Mouse (Mus musculus) thymus, adult 2 months (tissue): ENCODE measurements at regions not wholly inside any gene's neighbourhood (a gene's known extent, or its start where the extent isn't known, plus 50 kb on each side); places are given as distances from the start of the nearest gene placed in this dataset.
A peak's percentile ranks its signal among the peaks of the same experiment; 100 is the strongest.

Source experiments
- CTCF ChIP-seq: fragments of 200-500 bp; IDR thresholded peaks from 2 replicates; pipeline ENCODE4 v1.5.1; 2012; ENCODE audit warnings: mild to moderate bottlenecking, control low read depth, low read length, moderate library complexity, borderline replicate concordance; ENCODE audit not compliant: control insufficient read depth, poor library complexity, insufficient read depth; ENCODE audit errors: extremely low read depth
- POLR2A ChIP-seq: fragments of 200-500 bp; IDR thresholded peaks from 2 replicates; pipeline ENCODE4 v1.6.1; 2012; ENCODE audit warnings: mild to moderate bottlenecking, low read length, control low read depth, moderate library complexity; ENCODE audit not compliant: control insufficient read depth, poor library complexity, insufficient read depth; ENCODE audit errors: extremely low read depth

DNA sequence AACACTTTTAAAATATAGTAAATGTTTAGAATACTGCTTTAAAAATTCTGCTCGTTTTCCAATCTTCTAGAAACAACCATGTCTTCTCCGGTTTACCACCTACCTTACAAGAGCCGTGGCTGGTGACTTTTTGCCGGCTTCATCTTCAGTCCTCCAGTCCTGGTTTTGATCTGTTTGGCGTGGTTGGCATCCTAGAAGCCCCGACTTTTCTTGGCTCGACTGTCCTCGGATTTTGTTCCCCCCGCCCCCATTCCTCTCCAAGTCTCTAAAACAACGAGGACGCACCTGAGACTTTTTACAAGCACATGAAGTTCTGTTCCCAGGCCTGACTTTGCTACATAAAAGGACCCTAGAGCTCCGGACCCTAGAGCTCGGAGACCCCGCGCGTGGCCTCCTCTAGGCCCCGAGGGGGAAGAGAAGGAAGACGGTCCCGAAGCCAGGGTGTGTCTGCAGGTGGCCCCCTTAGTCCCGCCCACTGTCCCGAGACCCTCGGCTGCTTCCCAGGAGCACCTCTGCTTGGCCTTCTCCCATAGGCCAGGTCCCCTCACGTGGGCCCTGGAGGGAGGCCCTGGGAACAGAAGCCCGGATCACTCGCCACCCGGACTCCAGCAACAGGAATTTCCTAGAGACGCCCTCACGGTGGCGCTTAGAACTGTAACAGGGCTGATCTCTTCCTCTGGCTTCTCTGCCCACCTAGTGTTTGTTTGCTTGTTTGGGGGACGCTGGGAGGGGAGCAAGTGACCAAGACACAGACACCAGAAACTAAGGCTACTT lies 205.8 kb upstream of the Stk26 start:
- no peak for TF ChIP-seq POLR2A
- 0 out of 2 replicates have a peak, but pooled peaks have one; percentile 10 for TF ChIP-seq CTCF
